Mouse (Mus musculus) G1E (cell line): Measurements from ENCODE around the gene Cend1. TPM values are rescaled to one million over a fixed set of nuclear protein-coding genes. Genes with fewer than 3 reads are reported as not detected.

ENCODE experiments used
- ATAC-seq: 2 replicates; pipeline ENCODE4 v1.8.0; 2016; ENCODE audit warnings: mild to moderate bottlenecking; ENCODE audit not compliant: insufficient number of reproducible peaks, poor library complexity, low FRiP score, severe bottlenecking; ENCODE audit errors: extremely low read depth
- DNase-seq: peaks from one replicate; pipeline ENCODE4 v3.0.0; 2012; ENCODE audit warnings: low spot score
- H3K27me3 ChIP-seq: 2 replicates; pipeline ENCODE4 v1.6.1; 2012; ENCODE audit warnings: mild to moderate bottlenecking, low read length, inconsistent platforms; ENCODE audit not compliant: insufficient read depth
- H3K36me3 ChIP-seq: replicated peaks from 2 replicates; pipeline ENCODE3; 2012; ENCODE audit warnings: mild to moderate bottlenecking, inconsistent platforms
- H3K4me1 ChIP-seq: 2 replicates; pipeline ENCODE4 v1.6.1; 2012; ENCODE audit warnings: low read depth, low read length, inconsistent platforms, mixed read lengths; ENCODE audit not compliant: insufficient read depth
- H3K4me3 ChIP-seq: 2 replicates; pipeline ENCODE4 v1.5.1; 2012; ENCODE audit warnings: low read depth, mild to moderate bottlenecking, inconsistent platforms, low read length, moderate library complexity, mixed read lengths
- H3K9me3 ChIP-seq: replicated peaks from 2 replicates; pipeline ENCODE4 v1.6.1; 2012; ENCODE audit warnings: inconsistent platforms
- CTCF ChIP-seq: IDR thresholded peaks from 2 replicates; pipeline ENCODE4 v1.5.1; 2012; ENCODE audit warnings: low read depth, low read length, inconsistent platforms, mixed read lengths
- GATA1 ChIP-seq: IDR thresholded peaks from 2 replicates; pipeline ENCODE4 v1.6.1; 2012; ENCODE audit warnings: borderline replicate concordance, low read length, inconsistent platforms, mixed read lengths
- GATA2 ChIP-seq: IDR thresholded peaks from 2 replicates; pipeline ENCODE4 v1.6.1; 2012; ENCODE audit warnings: low read depth, low read length, inconsistent platforms, borderline replicate concordance
- POLR2AphosphoS5 ChIP-seq: IDR thresholded peaks from 2 replicates; pipeline ENCODE4 v1.6.1; 2012; ENCODE audit warnings: low read depth, low read length, inconsistent platforms; ENCODE audit not compliant: insufficient replicate concordance
- TAL1 ChIP-seq: conservative IDR thresholded peaks from 2 replicates; pipeline ENCODE4 v1.6.1; 2012; ENCODE audit warnings: low read depth, low read length, inconsistent platforms, mixed read lengths
- polyA plus RNA-seq: library from polyadenylated mRNA; stranded (reverse); fragments of >175 nt; gene quantifications from 2 replicates; pipeline ENCODE4 v1.2.3, GENCODE M21; 2012
- total RNA-seq, 2 experiments: library from RNA; stranded (forward) in 1 of 2; stranded (reverse) in 1 of 2; fragments of 200-1000 nt in 1 of 2; fragments of >200 nt in 1 of 2; fragmentation: Nextera tagmentation in 1 of 2; gene quantifications; 2 replicates each; pipeline ENCODE4 v1.2.3; 2014 to 2017

The Cend1 gene
- total and polyA plus RNA-seq, 3 experiments: not detected

DNA sequence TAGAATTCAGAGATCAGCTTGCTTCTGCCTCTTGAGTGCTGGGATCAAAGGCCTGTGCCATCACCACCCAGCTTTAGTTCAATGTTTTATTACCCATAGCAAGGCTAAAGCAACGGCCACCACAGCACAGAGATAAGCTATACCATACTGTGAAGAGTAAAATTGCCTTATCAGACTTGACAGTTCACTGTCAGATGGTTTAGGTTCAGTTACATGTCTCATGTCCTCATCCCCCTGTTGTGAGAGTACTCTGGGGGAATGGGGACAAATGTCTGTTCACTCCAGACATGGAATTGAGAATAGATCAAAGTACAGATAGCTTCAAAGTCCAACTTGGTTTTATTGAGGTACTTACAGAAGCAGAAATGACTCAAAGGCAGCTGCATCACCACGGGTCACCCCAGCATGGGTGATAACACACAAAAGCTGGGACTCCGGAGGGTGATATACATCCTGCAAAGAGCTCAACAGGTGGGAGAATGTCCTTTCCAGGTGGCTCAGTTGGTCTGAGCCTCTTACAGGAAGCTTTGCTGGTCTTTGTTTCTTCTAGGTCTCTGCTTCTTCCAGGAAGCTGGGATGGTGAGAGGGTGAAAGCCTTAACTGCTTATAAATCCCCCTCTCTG is 40.7 kb downstream of the Cend1 start:
- ATAC-seq (peak; percentile 69), DNase-seq (no peak)
- Histone ChIP-seq H3K36me3 (peaks cover 2% of the 10 kb centered on the region), H3K4me1 (peaks cover 82% of the 10 kb centered on the region), H3K27me3 (no peaks in the 10 kb centered on the region), H3K4me3 (no peak overlapping the region; the same call in 1 of the 2 replicates), H3K9me3 (no peaks in the 10 kb centered on the region)
- no peak for TF ChIP-seq CTCF
- TF ChIP-seq TAL1: peak; percentile 69

DNA sequence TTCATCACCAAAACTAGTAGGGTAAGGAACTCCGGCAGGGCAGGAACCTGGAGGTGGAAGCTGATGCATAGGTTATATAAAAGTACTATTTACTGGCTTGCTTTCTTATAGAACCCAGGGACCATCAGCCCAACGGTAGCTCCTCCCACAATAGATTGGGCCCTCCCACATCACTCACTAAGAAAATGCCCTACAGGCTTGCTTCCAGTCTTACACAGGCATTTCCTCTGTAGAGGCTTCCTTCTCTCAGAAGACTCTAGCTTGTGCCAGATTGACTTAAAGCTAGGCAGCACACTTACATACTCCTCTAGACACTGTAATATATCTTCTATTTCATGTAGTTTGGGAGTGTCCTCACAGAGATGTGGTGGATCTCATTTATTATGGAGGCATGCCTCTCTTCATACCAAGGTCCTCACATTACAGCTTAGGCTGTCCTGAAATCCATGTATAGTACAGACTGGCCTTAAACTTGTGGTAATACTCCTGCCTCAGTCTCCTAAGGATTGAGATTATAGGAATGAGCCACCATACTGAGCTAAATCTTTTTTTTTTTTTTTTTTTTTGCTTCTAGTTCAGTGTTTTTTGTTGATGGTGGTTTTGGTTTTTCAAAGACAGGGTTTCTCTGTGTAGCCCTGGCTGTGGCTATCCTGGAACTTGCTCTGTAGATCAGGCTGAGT is 41.3 kb downstream of the Cend1 start:
- no peaks in the 10 kb centered on the region for H3K9me3 ChIP-seq
- TF ChIP-seq POLR2AphosphoS5: no peak
- TF ChIP-seq GATA1: no peak
- no peak for TF ChIP-seq GATA2
- no peak for TF ChIP-seq TAL1
- TF ChIP-seq CTCF: no peak
- ATAC-seq: no peak
- H3K4me1 ChIP-seq: peaks cover 83% of the 10 kb centered on the region
- no peak for DNase-seq
- H3K27me3 ChIP-seq: no peaks in the 10 kb centered on the region
- H3K36me3 ChIP-seq: no peaks in the 10 kb centered on the region
- H3K4me3 ChIP-seq: no peak overlapping the region; the same call in 1 of the 2 replicates

DNA sequence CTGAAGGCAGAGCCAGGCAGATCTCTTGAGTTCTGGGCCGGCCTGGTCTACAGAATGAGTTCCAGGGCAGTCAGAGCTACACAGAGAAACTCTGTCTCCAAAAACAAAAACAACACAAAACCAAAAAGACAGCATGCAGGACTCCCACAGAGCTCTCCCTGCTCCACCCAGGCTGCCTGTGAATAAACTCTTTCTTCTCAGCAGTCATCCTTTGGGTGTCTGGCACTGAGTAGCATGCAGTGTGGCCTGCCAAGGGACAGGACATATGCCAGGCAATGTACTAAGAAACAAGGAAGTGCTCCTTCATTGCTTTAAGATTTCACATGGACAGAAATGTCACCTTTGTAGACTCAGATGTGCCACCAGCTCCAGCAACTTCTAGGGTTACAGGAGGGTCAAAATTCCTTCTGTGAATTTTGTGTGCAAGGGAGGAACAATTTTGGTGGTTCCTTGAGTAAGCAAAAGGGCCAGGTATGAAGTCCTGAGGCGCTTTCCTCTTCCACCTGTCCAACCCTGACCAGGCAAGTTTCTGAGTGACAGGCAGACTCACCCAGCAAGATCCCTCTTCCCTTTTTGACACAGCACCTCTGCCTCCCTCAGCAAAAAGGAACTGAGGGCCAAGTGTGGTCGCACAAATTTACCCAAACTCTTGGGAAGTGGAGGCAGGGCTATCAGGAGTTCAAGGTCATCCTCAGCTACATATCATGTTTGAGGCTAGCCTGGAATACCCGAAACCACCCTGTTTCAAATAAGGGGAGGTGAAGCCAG is 48.0 kb downstream of the Cend1 start:
- ATAC-seq: no peak
- Histone ChIP-seq H3K36me3 (no peaks in the 10 kb centered on the region), H3K9me3 (no peaks in the 10 kb centered on the region), H3K27me3 (no peaks in the 10 kb centered on the region), H3K4me3 (no peak overlapping the region), H3K4me1 (peaks cover 60% of the 10 kb centered on the region)
- no peak for TF ChIP-seq CTCF
- no peak for TF ChIP-seq GATA1
- TF ChIP-seq TAL1: no peak
- TF ChIP-seq POLR2AphosphoS5: no peak
- no peak for TF ChIP-seq GATA2
- DNase-seq: no peak

DNA sequence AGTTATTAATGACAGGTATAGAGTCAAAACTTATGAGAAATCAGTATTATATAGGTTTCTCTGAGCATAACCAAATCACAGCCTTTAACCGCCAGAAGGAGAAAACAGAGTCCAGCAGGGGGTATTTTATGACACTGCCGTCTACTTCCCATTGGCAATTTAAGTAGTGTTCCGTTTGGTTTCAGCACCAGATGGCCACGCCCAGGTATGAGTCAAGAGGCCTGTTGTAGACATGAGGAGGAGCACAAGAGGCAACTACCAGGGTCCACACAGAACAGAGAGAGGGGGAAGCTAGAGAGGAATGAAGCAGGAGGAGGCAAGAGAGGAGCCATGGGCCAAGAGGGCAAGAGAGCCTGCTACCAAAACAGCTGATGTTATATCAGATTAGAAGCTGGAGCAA is 49.7 kb downstream of the Cend1 start:
- Histone ChIP-seq H3K27me3 (no peaks in the 10 kb centered on the region), H3K4me1 (peaks cover 47% of the 10 kb centered on the region), H3K4me3 (no peak overlapping the region), H3K9me3 (no peaks in the 10 kb centered on the region), H3K36me3 (no peaks in the 10 kb centered on the region)
- DNase-seq: no peak
- ATAC-seq: peak; percentile 63
- TF ChIP-seq CTCF (no peak), POLR2AphosphoS5 (no peak), GATA1 (no peak), GATA2 (no peak), TAL1 (no peak)

Other genes with a start within 250 kb of the Cend1 start
Only the 20 nearest of the 25 such genes appear.
- gene Phrf1, start 200.7 kb downstream of the Cend1 start, total RNA-seq (2014; fragmentation: Nextera tagmentation): 73.1 and 77.4 TPM in 2 replicates
- 45.1 and 61.4 TPM in 2 replicates for gene Phrf1, start 200.7 kb downstream of the Cend1 start, total RNA-seq (2017)
- gene Phrf1, start 200.7 kb downstream of the Cend1 start, polyA plus RNA-seq: 159 and 173 TPM in 2 replicates
- gene Irf7, start 163.0 kb downstream of the Cend1 start, total RNA-seq (2014; fragmentation: Nextera tagmentation): 1.6 and 2.5 TPM in 2 replicates
- 6.2 and 6.8 TPM in 2 replicates for gene Irf7, start 163.0 kb downstream of the Cend1 start, total RNA-seq (2017)
- gene Irf7, start 163.0 kb downstream of the Cend1 start, polyA plus RNA-seq: 12.9 and 17.6 TPM in 2 replicates
- not detected in 2 replicates for gene Cdhr5, start 152.7 kb downstream of the Cend1 start, total RNA-seq (2014; fragmentation: Nextera tagmentation)
- 0.05 TPM in 1 of 2 replicates, not detected in the other for gene Cdhr5, start 152.7 kb downstream of the Cend1 start, total RNA-seq (2017)
- gene Cdhr5, start 152.7 kb downstream of the Cend1 start, polyA plus RNA-seq: not detected in 2 replicates
- gene Sct, start 150.4 kb downstream of the Cend1 start, total RNA-seq (2014; fragmentation: Nextera tagmentation): not detected in 2 replicates
- not detected in 2 replicates for gene Sct, start 150.4 kb downstream of the Cend1 start, total RNA-seq (2017)
- gene Sct, start 150.4 kb downstream of the Cend1 start, polyA plus RNA-seq: not detected in 2 replicates
- gene Drd4, start 137.5 kb downstream of the Cend1 start, total RNA-seq (2014; fragmentation: Nextera tagmentation): not detected in 2 replicates
- gene Drd4, start 137.5 kb downstream of the Cend1 start, total RNA-seq (2017): 0.38 TPM in 1 of 2 replicates, not detected in the other
- not detected in 2 replicates for gene Drd4, start 137.5 kb downstream of the Cend1 start, polyA plus RNA-seq
- 35.3 and 41.2 TPM in 2 replicates for gene Deaf1, start 101.8 kb downstream of the Cend1 start, total RNA-seq (2014; fragmentation: Nextera tagmentation)
- gene Deaf1, start 101.8 kb downstream of the Cend1 start, total RNA-seq (2017): 22.9 and 27.0 TPM in 2 replicates
- gene Deaf1, start 101.8 kb downstream of the Cend1 start, polyA plus RNA-seq: 55.8 and 61.7 TPM in 2 replicates
- gene Tmem80, start 101.8 kb downstream of the Cend1 start, total RNA-seq (2014; fragmentation: Nextera tagmentation): 22.5 and 24.4 TPM in 2 replicates
- gene Tmem80, start 101.8 kb downstream of the Cend1 start, total RNA-seq (2017): 18.0 and 18.3 TPM in 2 replicates
- gene Tmem80, start 101.8 kb downstream of the Cend1 start, polyA plus RNA-seq: 8.4 and 9.0 TPM in 2 replicates
- gene Eps8l2, start 90.6 kb downstream of the Cend1 start, total RNA-seq (2014; fragmentation: Nextera tagmentation): not detected in 2 replicates
- 0.33 TPM in 1 of 2 replicates, not detected in the other for gene Eps8l2, start 90.6 kb downstream of the Cend1 start, total RNA-seq (2017)
- not detected in 2 replicates for gene Eps8l2, start 90.6 kb downstream of the Cend1 start, polyA plus RNA-seq
- 59.1 and 68.2 TPM in 2 replicates for gene Taldo1, start 37.3 kb downstream of the Cend1 start, total RNA-seq (2014; fragmentation: Nextera tagmentation)
- 514 and 659 TPM in 2 replicates for gene Taldo1, start 37.3 kb downstream of the Cend1 start, total RNA-seq (2017)
- 207 and 336 TPM in 2 replicates for gene Taldo1, start 37.3 kb downstream of the Cend1 start, polyA plus RNA-seq
- gene Gatd1, start 15.4 kb downstream of the Cend1 start, total RNA-seq (2014; fragmentation: Nextera tagmentation): 22.6 and 30.8 TPM in 2 replicates
- gene Gatd1, start 15.4 kb downstream of the Cend1 start, total RNA-seq (2017): 23.8 and 23.9 TPM in 2 replicates
- gene Gatd1, start 15.4 kb downstream of the Cend1 start, polyA plus RNA-seq: 15.4 and 16.5 TPM in 2 replicates
- gene Slc25a22, start 8.4 kb upstream of the Cend1 start, total RNA-seq (2014; fragmentation: Nextera tagmentation): 16.3 and 20.8 TPM in 2 replicates
- gene Slc25a22, start 8.4 kb upstream of the Cend1 start, total RNA-seq (2017): 3.7 and 3.8 TPM in 2 replicates
- 51.8 and 54.9 TPM in 2 replicates for gene Slc25a22, start 8.4 kb upstream of the Cend1 start, polyA plus RNA-seq
- 22.9 and 29.6 TPM in 2 replicates for gene Pidd1, start 14.5 kb upstream of the Cend1 start, total RNA-seq (2014; fragmentation: Nextera tagmentation)
- gene Pidd1, start 14.5 kb upstream of the Cend1 start, total RNA-seq (2017): 8.8 and 8.9 TPM in 2 replicates
- gene Pidd1, start 14.5 kb upstream of the Cend1 start, polyA plus RNA-seq: 40.1 and 59.6 TPM in 2 replicates
- gene Rplp2, start 17.9 kb upstream of the Cend1 start, total RNA-seq (2014; fragmentation: Nextera tagmentation): 939 and 1,045 TPM in 2 replicates
- 1,867 and 2,370 TPM in 2 replicates for gene Rplp2, start 17.9 kb upstream of the Cend1 start, total RNA-seq (2017)
- 5,272 and 6,746 TPM in 2 replicates for gene Rplp2, start 17.9 kb upstream of the Cend1 start, polyA plus RNA-seq
- 23.6 and 26.7 TPM in 2 replicates for gene Pnpla2, start 25.7 kb upstream of the Cend1 start, total RNA-seq (2014; fragmentation: Nextera tagmentation)
- 7.1 and 9.9 TPM in 2 replicates for gene Pnpla2, start 25.7 kb upstream of the Cend1 start, total RNA-seq (2017)
- 49.9 and 50.5 TPM in 2 replicates for gene Pnpla2, start 25.7 kb upstream of the Cend1 start, polyA plus RNA-seq
- gene Cracr2b, start 31.6 kb upstream of the Cend1 start, total RNA-seq (2014; fragmentation: Nextera tagmentation): not detected in 2 replicates
- gene Cracr2b, start 31.6 kb upstream of the Cend1 start, total RNA-seq (2017): 0.44 TPM in 1 of 2 replicates, not detected in the other
- gene Cracr2b, start 31.6 kb upstream of the Cend1 start, polyA plus RNA-seq: not detected in 2 replicates
- gene Cd151, start 37.9 kb upstream of the Cend1 start, total RNA-seq (2014; fragmentation: Nextera tagmentation): 6.4 and 13.8 TPM in 2 replicates
- 18.1 and 24.3 TPM in 2 replicates for gene Cd151, start 37.9 kb upstream of the Cend1 start, total RNA-seq (2017)
- gene Cd151, start 37.9 kb upstream of the Cend1 start, polyA plus RNA-seq: 8.0 and 13.3 TPM in 2 replicates
- 13.0 and 18.7 TPM in 2 replicates for gene Polr2l, start 45.6 kb upstream of the Cend1 start, total RNA-seq (2014; fragmentation: Nextera tagmentation)
- gene Polr2l, start 45.6 kb upstream of the Cend1 start, total RNA-seq (2017): 61.0 and 66.9 TPM in 2 replicates
- gene Polr2l, start 45.6 kb upstream of the Cend1 start, polyA plus RNA-seq: 58.3 and 69.4 TPM in 2 replicates
- gene Tspan4, start 45.7 kb upstream of the Cend1 start, total RNA-seq (2014; fragmentation: Nextera tagmentation): 13.5 and 14.6 TPM in 2 replicates
- 28.7 and 35.3 TPM in 2 replicates for gene Tspan4, start 45.7 kb upstream of the Cend1 start, total RNA-seq (2017)
- 15.3 and 16.2 TPM in 2 replicates for gene Tspan4, start 45.7 kb upstream of the Cend1 start, polyA plus RNA-seq
- 15.4 and 19.4 TPM in 2 replicates for gene Chid1, start 110.4 kb upstream of the Cend1 start, total RNA-seq (2014; fragmentation: Nextera tagmentation)
- gene Chid1, start 110.4 kb upstream of the Cend1 start, total RNA-seq (2017): 25.1 and 32.5 TPM in 2 replicates
- gene Chid1, start 110.4 kb upstream of the Cend1 start, polyA plus RNA-seq: 14.4 and 19.2 TPM in 2 replicates
- 1.0 and 3.2 TPM in 2 replicates for gene Ap2a2, start 132.7 kb upstream of the Cend1 start, total RNA-seq (2014; fragmentation: Nextera tagmentation)
- 4.5 and 5.3 TPM in 2 replicates for gene Ap2a2, start 132.7 kb upstream of the Cend1 start, total RNA-seq (2017)
- gene Ap2a2, start 132.7 kb upstream of the Cend1 start, polyA plus RNA-seq: 2.8 TPM in 2 replicates